Mouse (Mus musculus): ENCODE data around the gene Uqcr11.

The Uqcr11 gene

GRCm38 (mm10) chr10:80431570-80432386 lies 25.1 kb upstream of the Uqcr11 start:
- DNase-seq (ENCODE audit: low read depth), result peak; percentile 61

DNA sequence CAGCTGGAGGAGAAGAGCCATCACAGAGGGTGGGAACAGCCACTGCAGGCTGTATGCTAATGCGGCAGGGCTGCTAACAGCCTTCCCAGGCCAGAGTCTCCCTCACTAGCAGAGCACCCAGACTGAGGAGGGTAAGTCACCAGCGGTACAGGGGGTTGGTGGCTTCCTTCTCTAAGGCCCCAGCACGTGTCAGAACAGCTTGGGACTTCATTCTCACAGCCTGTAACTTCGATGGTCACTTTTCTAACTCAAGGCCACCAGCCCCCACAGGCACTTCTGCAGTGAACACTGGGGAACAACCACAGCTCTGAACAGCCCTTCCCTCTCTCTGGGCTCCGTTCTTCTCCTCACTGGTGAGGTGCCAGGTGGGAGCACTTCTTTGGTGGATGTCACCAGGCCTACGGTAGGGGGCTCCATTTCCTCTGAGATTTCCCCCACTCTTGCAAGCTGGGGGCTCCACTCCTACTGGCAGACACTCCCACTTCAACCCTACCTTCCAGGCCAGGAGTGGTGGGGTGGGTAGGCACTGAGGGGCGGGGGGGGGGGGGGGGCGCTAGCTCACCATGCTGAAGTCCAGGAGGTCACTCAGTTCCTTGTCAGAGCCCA lies 23.8 kb upstream of the Uqcr11 start:
- DNase-seq (ENCODE audit: low read depth), result no peak

GRCm38 (mm10) chr10:80429800-80430199 lies 23.2 kb upstream of the Uqcr11 start:
- DNase-seq (ENCODE audit: low read depth), result no peak

- DNase-seq (ENCODE audit: low read depth), result no peak
Observed at GRCm38 (mm10) chr10:80425041-80425440, 18.4 kb upstream of the Uqcr11 start.

DNA sequence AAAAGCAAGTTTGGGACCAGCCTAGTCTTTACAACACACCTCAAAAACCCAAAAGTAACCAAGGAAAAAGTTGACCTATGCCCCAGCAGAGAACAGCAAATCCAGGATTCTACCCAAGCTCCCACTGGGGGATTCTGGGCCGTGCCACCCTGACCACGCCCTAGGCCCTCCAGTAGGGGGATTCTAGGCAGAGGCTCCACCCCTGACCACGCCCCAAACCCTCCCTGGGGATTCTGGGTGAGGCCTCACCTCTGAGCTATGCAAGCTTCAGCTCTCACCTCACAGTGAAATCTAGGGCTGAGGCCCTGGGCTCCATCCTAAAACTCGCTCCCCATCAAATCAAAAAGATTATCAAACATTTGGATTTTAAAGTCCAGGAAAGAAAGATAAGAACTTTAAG lies 16.9 kb upstream of the Uqcr11 start:
- DNase-seq (ENCODE audit: low read depth), result no peak

DNA sequence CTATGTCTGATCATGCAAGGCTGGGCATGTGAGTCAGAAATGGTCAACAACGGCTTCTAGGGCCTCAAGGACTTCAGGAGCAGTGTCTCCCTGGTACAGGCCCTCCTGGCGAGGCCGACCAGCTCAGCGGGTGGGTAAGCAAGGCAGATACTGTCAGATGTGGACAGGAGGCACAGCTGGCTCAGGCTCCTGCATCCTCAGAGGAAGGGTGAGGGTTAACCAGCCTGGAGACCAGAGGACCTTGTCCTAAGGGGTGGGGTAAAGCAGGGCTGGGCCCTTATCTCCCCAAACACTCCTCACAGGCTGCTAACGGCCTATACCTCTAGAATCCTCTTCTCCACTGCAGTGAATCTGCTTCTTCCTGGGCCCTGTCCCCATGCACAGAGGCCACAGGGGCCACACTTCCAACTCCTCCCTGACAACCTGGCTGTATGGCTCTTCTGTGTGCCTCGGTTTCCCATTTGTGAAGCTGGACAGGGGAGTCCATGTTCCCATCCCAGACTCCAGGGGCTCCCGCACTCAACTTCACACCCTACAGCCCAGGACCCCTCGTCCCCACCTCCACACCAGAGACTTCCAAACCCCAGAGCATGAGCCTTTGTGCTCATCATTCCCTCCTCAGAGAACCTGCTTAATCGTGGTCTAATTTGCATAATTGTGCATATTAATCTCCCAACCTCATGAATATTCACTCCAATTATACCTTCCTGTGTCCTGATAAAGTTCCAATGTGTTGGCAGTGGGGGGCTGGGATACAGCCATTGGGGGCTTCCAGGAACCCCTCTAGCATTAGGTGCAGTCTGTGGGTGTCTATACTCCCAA lies 15.2 kb upstream of the Uqcr11 start:
- no peak for DNase-seq (ENCODE audit: low read depth)

DNA sequence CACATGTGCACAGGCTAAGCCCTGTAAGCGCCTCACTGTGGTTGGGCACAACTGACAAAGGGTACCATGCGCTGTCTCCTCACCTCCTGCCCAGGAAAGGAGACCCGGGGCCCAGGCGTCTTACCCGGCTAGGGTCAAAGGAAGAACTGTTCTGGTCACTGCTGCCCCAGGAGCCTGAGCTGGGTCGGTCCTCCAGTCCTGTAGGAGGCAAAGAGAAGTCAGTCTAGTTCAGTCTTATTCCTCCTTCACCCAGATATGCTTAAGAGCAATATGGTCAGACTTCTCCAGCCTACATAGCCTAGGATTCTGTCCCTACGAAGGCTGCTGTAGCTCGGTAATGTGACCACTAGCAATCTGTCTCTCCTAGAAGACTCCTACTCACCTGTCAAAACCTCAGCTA lies 14.6 kb upstream of the Uqcr11 start:
- no peak for DNase-seq (ENCODE audit: low read depth)

- no peak for DNase-seq (ENCODE audit: low read depth)
Observed at GRCm38 (mm10) chr10:80420729-80421128, 14.1 kb upstream of the Uqcr11 start.

DNA sequence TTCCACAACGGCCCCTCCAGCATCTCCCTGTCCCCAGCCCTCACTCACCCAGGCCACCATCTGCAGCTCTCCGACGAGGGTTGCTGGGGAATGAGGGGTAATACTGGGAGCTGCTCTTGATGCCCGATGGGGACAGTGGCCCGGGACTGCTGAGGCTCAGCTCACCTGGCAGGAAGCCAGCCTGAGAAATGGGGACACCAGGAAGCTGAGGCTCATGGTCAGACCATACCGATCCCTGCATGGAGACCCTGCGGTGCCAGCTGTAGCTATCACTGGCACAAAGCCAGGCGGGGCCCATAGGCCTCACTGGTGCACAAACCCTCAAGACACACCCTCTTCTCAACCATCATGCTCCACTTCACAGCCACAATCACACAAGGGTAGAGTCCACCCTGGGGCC lies 12.8 kb upstream of the Uqcr11 start:
- no peak for DNase-seq (ENCODE audit: low read depth)

GRCm38 (mm10) chr10:80418311-80418710 lies 11.7 kb upstream of the Uqcr11 start:
- DNase-seq (ENCODE audit: low read depth), result no peak

DNA sequence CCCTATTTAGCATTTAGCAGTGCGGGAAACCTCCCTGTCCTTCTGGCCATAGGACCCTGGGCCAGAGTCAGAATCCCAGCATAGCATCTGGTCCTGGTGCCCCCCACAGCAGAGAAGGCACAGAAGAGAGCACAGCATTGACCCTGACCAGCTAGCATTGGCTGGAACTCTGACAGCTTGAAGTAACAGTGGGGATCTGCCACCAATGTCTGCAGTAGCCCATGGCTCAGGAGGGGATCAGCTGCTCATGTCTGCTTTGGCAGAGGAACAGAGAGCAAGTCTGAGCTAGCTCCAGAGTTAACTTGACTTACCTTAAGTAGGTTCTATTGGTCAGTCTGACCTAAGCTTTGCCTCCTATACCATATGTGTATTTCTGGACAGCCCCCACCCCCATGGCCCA lies 11.2 kb upstream of the Uqcr11 start:
- DNase-seq (ENCODE audit: low read depth), result no peak

- DNase-seq (ENCODE audit: low read depth), result no peak
Observed at GRCm38 (mm10) chr10:80417371-80417770, 10.7 kb upstream of the Uqcr11 start.

DNA sequence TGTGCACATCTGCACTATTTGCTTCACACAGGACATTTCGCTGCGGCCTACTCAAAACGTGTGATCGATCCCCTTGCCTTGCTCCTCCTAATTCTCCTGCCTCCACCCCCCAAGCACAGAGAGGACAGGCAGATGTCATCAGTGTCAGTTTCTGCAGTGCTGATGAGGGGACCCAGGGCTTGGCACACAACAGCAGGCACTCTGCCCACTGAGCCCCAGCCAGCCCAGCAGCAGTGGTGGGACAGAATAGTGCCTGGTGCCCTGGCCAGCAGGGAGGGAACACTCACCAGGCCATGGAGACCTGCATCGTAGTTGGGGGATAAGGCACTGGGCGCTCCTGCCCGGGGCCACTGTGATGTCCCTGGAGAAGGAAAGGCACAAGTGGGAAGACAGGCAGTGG lies 8.9 kb upstream of the Uqcr11 start:
- no peak for DNase-seq (ENCODE audit: low read depth)

- DNase-seq (ENCODE audit: low read depth), result no peak
Observed at GRCm38 (mm10) chr10:80412656-80413541, 6.3 kb upstream of the Uqcr11 start.

DNA sequence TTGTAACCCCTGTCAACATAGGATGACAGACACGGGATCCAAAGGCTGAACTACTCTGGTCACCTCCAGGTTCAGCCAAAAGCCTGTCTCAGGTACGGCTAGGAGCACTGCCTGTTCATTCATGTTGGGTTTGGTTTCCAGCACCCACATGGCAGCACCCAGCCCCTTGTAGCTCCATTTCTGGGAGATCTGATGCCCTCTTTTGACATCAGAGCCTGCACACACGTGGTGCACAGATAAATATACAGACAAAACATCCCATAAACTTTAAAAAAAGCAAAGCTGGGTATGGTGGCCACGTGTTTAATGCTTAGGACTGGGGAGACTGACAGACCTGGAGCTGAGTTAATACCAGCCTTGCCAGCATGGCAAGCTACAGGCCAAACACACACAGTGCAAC lies 1.3 kb upstream of the Uqcr11 start:
- DNase-seq (ENCODE audit: low read depth), result no peak

GRCm38 (mm10) chr10:80405481-80406173 lies 1.0 kb downstream of the Uqcr11 start:
- peak; percentile 42 for DNase-seq (ENCODE audit: low read depth)

- peak; percentile 71 for DNase-seq (ENCODE audit: low read depth)
Observed at GRCm38 (mm10) chr10:80403044-80403692, 3.5 kb downstream of the Uqcr11 start.

DNA sequence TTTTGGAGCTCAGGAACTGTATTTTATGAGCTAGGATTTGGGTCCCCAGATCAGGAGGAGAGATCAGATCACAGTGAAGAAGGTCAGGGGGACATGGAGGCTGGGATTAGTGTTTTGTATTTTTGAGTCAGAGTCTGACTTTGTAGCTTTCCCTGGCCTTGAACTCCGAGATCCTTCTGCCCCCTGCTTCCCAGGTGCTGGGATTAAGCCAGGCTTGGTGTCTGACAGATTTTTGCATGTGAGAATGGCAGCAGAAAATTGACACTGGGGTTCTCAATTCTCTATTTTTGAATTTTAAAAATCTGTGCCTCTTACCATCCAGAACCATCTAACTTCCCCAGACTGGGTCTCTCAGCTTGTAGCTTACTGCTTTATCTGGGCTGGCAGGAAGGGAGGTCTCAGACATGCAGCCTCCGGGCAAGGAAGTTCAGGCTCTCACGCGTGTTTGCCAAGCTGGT lies 5.9 kb downstream of the Uqcr11 start:
- DNase-seq (ENCODE audit: low read depth), result no peak

- no peak for DNase-seq (ENCODE audit: low read depth)
Observed at GRCm38 (mm10) chr10:80399973-80400703, 6.5 kb downstream of the Uqcr11 start.

Data from naive thymus-derived CD4-positive, alpha-beta T cell, adult 2 months (primary cell).